Mouse (Mus musculus) brain, embryonic 18.5 days (tissue): ENCODE results near the gene Spred2.
"Not testable (repeated sequence)": the region's sequence is repeated elsewhere in the genome, so short reads cannot be mapped to it uniquely, and the experiment has no call there.

Experiments used
- DNase-seq: peaks from one replicate; pipeline ENCODE4 v3.0.0-alpha.2; 2012; ENCODE audit warnings: low read depth, low spot score

Gene Spred2

DNA sequence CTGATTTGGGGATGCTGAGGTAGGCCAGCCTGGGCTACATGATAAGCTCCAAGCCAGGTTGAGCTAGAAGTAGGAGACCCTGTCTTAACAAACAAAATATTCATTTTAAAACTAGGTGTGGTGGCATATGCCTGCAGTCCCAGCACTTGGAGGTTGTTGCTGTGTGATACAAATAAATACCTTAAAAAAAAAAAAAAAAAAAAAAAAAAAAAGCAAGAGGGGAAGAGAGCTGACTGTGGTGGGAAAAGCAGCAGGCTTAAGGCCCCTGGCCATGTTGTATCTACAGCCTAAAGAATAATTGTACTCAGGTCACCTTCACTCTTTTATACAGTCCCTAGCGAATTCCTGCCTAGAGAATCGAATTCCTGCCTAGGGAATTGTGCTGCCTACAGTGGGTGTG is 94.7 kb downstream of the Spred2 start:
- DNase-seq = no peak

DNA sequence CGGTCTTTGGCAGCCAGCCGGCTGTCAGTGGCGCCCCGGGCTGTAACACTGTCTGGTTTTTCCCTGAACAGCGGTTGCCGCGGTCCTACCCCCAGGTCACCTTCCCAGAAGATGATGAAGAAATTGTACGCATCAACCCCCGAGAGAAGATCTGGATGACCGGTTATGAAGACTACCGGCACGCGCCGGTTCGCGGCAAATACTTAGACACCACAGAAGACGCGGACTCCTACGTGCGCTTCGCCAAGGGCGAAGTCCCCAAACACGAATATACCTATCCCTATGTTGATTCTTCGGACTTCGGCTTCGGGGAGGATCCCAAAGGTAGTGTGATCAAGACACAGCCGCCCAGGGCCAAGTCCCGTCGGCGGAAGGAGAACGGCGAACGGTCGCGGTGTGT is 96.5 kb downstream of the Spred2 start:
- no peak for DNase-seq

DNA sequence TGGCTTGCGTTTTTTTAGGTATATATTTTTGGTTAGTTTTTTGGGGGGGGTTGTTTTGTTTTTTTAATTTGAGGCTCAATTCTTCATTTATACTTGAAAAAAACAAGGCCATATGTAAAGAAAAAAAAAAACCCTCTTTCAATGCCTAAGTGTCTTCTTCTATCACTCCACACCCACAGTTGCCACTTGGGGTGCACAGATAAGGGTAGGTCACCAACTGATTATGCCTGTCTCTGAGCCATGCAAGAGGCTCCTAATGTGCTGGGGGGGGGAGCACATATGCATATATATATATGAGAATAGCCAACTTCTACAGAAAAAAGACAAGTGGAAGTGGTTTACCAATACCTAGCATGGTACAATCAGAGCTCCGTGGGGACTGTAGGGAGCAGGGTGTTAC is 98.3 kb downstream of the Spred2 start:
- DNase-seq = no peak

DNA sequence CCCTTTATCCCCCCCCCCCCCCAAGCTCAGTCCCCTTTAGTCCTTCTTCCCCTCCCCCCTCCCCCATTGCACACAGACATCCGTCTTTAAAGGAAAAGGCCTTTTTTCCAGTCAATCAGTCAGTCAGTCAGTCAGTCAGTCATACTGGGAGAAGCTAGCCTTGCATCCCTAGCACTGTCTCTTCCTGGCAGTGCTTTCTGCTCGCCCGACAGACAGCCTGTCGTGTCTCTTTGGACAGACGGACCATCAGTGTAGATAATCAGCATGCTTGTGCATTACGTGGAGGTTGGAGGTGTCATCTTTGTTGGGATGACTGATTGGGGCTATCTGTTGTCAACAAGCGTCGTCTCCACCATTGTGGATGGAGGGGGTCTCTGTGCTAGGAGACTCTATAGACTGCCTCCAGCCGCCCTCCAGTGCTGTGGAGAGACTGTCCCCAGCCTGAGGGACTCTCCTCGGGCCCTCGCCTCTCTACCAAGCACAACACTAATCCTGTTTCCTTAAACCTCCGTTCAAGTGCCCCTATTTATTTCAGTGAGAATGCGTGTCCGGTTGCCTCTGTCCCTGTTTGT is 98.8 kb downstream of the Spred2 start:
- DNase-seq = no peak

DNA sequence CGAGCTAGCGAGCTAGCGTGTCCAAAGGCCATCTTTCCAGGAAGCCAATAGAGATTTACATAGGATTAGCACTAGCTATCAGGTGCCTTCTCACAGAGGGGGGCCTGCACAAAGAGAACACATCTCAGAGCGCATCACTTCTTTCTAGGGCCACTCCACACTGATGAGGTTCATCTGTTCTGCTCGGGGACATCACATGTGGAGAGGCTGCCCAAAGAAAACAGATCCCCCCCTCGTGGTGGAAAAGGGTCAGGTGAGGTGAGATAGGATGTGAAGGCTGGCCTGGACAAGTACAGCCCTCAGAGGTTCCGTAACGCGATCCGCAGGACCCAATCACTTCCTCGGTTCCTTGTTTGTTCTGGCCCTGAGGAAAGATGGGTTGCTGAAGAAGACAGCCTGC is 101.7 kb downstream of the Spred2 start:
- DNase-seq = no peak

DNA sequence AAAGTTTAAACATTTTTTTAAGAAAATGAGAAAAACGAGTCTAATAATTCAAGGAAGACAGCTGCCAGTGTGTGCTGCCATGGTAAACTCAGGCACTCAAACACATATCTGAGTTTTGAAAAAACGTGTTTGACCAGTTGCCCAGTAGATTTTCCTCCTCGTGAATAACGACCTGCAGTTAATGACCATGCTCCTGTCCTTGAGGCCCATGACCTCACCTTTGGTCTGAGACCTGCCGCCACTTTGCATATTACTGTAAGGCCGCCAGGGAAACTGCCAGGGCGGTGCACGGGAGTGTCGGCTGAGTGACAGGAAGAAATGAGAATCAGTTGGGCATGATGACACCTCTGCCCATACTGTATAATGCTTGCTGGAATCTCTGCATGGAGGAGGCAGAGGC is 103.5 kb downstream of the Spred2 start:
- no peak for DNase-seq

DNA sequence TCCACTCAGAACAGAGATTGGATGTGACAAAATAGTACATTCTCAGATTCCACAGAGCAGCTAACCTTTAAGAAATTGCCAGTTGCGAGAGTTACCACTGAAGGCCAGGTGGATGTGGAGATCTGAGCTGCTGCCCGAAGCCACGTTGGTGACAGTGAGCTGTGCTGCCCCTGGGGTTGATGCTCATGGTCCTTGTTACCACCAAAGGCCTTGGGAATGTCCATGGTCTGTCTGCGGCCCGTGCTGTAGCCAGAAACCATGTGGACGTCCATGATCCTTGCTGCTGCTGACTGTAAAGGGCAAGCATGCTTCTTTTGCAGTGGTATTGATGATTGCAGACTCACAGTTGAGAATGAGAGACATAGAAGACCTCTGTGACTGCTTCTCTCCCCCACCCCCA is 104.2 kb downstream of the Spred2 start:
- no peak for DNase-seq

DNA sequence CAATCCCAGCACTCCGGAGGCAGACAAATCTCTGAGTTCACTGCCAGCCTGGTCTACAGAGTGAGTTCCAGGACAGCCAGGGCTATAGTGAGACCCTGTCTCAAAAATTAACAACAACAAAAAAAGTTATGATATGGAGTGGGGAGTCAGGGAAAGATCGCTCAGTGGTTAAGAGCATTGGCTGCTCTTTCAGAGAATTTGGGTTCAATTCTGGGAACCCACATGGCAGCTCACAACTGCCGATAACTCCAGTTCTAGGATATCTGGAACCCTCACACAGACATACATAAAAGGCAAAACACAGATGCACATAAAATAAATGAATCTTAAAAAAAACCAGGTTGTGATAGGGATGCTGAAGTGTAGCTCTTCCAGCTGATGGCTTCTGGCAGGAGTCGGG is 104.8 kb downstream of the Spred2 start:
- no peak for DNase-seq

DNA sequence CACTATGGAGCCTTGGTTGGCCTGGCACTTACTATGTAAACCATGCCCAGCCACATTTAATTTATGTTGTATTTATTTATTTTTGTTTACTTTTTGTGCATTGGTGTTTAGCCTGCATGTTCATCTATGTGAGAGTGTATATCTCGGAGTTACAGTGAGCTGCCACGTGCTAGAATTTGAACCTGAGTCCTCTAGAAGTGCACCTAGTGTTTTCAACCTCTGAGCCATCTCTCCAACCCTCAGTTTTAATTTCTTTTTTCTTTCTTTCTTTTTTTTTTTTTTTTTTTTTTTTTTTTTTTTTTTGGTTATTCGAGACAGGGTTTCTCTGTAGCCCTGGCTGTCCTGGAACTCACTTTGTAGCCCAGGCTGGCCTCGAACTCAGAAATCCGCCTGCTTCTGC is 106.8 kb downstream of the Spred2 start:
- not testable (repeated sequence) for DNase-seq

DNA sequence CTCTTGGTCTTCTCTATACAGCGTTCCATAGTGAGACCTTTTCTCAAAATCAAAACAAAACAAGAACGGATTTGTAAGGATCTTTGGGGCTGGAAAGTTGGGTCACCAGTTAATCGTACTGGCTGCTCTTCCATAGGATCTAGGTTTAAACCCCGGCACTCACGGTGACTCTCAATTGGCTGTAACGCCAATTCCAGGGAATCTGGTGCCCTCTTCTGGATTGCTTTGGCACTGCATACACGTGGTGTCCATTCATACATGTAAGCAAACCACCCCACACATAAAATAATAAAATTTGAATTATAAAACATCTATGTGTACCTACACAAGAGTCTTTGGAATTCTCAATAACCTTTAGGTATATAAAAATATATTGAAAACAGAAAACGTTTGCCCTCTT is 107.4 kb downstream of the Spred2 start:
- DNase-seq = no peak

DNA sequence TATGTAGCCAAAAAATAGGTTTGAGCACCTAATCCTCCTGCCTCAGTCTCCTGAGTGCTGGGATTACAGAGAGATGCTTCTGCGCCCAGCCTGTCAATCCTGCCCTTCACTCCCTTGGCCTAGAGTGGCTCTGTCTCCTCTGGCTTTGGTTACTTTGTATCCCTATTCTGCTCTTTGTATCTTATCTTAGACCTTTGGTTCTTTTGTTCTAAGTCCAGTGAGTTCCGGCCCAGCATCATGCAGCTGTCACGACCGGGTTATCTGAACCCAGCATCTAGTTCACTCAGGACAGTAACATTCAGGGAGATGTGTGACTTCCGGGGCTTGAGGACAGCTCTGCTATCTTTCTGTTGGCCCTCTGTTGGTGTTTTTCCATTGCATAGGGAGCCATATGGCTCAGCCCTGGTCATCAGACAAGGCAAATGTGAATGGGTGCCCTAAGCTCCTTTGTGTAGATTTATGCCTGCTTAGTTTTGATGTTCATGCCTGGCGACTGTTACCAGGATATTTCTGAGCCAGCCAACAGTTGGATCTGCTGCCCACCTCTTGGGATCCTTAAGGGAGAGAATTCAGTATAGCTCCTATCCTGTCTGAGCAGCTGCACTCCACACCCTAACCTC is 109.5 kb downstream of the Spred2 start:
- DNase-seq = no peak

DNA sequence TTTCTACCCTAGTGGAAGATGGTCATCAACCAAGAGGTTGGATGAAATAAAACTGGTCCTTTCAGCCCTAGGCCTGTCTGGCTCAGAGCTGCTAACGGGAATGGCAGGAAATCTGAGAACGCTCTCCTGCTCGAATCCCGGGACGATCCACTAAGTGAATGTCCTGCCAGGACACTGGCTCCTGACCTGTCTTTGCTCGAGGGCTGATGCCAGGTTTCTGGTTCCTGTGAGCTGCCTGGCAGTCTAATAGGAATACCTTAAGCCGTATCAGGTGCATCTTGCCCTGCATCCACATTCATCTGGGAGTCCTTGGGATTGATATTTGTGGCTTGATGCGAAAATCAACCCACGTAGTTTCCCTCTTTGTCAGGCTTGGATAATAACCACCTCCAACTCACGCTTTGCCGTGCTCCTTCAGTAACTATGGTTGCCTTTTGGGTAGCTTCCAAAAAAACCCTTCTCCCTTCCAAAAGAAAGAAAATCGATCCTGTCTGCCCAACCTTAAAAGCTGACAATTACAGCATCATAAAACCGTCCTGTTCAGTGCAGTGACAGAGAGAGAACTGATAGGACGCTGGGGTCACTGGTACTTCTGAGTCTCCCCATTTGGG is 110.3 kb downstream of the Spred2 start:
- no peak for DNase-seq

DNA sequence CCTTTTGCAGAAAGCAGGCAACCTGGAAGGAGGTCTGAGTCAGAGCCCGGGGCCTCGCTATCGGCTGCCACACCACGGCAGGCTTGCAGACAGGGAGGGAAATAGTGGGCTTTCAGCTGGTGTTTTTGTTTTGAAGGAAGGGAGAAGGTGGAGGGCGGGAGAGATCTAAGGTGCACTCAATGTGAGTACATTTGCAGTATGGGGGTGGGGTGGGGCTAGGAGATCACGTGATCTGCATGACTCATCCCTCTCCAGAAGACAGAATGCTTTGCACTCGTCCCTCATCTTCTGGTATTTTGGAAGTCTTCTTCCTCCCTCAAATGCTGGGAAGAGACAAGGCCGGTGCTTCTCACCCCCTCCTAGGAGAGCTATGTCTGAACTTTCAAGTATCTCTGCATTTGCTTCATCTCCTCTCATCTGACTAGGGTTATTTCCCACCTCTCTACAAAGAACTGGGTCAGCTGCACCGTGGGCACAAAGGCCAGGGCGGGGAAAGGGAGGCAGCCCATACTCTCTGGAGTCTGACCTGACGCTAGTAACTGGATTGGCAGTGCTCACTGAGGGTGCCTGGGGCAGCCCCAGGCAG is 111.3 kb downstream of the Spred2 start:
- DNase-seq = no peak

DNA sequence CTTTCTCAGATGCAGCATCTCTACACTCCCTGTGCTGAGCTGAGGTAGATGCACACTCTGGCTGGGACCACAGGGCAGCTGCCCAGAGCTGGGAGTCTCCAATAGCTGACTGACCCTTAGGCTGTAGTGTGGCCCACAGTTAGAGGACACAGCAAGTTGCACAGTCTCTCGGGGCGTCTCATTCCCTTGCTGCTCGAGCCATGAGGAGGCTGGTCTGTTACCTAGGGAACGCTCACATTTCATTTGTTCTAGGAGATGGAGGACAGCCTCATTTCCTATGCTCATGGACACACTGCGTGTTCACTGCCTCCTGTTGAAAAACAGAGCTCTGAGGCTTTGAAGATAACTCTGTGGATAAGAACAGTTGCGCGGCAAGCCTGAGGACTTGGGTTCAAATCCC is 111.8 kb downstream of the Spred2 start:
- DNase-seq = no peak

DNA sequence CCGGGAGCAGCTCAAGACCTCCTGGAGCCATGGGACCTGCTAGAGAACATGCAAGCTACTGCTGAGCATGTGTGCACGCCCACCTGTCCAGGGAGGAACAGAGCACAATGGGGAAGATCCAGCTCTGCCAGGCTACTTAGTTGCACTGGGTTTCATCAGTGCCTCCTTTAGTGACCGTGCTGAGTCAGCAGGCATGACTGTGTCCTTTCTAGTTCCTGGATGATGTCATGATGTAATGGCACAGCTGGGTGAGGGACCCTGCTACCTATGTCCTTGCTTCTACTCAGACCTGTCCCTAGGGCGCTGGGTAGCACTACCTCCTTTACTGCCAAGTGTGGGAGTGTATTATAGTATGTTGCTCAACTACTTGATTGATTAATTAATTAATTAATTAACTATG is 113.6 kb downstream of the Spred2 start:
- DNase-seq = no peak

DNA sequence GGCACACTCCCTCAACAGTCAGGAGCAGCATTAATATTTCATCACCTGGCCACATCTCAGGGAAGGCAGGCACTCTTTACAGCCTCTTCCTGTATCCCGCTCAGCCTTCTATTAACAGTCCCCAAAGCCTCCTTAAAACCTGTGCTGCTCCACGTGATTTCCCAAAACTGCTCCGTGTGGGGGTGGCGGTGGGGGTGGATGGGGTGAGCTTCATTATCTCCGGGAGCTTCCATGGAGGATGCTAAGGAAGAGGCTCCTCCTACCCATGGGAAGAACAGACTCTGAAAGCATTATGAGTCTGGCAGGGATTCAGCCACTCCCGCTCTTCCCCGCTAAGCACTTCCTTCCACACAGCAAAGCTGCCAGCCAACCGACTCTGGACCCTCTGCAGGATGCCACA is 114.5 kb downstream of the Spred2 start:
- DNase-seq = no peak

DNA sequence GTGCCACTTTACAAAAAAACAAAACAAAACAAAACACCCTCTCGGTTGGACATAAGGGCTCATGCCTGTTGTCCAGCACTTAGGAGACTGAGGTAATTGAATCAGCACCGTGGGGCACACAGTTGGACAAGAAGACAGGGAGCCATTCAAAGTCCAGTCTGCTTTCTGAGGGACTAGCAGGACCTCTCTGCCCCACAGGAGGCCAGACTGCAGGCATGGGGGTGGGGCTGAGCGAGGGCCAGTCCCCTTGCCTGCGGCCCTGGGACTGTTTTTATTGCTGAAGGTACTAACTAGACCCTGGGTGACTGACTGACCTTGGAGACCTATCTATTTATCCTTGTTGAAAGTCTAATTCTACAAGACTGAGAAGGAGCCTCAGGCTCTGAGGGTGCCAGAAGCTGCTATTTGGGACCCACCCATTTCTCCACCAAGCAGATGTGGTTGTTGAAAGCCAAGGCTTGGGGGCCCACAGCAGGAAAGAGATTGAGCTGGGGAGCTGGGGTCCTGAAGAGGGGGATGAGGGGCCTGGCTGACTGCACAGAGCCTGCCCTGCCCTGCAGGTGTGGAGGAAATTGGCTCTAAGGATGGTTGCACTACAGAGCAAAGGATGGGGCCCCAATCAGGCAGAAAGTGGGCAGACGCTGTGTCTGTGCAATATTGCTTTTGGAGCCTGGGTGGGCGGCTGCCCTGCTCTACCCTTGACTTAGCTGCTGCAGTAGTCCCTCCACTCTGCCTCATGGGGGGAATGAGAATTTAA is 117.2 kb downstream of the Spred2 start:
- DNase-seq = no peak

DNA sequence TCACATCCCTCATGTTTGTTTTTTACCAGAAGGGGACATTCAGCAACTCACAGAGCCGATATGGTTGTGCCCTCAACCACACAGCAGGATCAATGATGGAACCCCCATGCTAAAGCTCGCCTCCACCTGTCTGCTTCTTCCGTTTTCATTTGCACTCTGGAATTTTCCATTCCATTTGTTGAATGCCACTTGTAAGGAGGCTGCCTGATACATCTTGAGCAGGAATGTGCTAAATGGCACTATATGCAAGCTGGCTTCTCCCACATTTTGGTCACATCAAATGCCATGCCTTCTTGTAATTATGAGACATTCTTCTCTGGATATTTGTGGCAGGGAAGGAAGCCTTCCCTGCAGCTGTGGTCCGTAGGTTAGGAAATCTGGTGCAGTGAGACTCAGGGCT is 117.9 kb downstream of the Spred2 start:
- DNase-seq = no peak

DNA sequence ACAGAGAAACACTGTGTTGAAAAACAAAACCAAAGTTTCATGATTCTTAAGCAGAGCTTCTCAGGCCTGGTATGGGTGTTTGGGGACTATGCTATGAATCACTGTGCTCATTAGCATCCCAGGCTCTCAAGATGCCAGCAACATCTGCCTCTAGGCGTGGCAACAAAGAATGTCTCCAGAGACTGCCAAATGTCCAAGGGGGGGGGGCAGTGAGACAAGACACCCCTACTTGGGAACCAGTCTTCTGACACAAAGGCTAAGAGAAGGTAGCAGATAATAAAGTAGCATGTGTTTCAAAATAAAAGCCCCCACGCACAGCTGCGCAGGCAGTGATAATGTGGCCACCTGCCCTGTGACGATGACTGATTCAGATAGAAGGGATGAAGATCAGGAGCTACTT is 119.1 kb downstream of the Spred2 start:
- DNase-seq = no peak

DNA sequence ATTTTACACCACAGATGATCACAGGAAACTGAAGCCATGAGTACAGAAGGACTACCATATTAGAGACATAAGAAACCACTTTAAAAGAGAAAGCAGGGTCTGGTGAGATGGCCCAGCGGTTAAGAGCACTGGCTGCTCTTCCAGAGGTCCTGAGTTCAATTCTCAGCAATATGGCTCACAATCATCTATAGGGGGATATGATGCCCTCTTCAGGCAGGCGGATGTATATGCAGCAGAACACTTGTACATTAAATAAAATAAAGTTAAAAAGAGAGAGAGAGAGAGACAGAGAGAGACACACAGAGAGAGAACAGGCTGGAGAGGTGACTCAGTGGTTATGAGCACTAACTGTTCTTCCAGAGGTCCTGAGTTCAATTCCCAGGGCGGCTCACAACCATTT is 121.4 kb downstream of the Spred2 start:
- DNase-seq = no peak

DNA sequence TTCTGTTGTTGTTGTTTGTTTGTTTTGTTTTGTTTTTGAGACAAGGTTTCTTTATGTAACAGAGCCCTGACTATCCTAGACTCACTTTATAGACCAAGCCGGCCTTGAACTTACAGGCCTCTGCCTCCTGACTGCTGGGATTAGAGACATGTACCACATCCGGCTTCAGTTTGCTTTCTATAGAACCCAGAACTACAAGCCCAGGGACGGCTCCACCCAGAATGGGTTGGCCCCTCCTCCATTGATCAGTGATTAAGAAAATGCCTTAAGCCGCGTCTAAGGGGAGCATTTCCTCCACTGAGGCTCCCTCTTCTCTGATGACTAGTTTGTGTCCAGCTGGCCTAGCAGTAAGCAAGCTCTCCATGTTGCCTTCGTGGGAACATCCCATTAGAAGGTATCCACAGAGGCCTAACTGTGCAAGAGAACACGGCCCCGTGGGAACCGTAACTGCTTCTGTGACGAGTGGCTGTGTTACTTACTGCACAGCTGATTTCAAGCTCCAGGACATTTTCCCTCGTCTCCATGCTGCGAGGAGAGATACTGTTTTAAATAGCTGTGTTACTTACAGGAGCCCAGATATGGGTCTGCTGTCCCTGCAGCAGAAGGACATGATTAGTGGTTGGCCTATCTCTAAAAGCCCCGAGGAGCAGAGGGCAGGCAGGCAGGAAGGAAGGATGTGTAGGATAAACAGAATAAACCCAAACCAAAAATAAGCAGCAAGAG is 128.8 kb downstream of the Spred2 start:
- DNase-seq = no peak

DNA sequence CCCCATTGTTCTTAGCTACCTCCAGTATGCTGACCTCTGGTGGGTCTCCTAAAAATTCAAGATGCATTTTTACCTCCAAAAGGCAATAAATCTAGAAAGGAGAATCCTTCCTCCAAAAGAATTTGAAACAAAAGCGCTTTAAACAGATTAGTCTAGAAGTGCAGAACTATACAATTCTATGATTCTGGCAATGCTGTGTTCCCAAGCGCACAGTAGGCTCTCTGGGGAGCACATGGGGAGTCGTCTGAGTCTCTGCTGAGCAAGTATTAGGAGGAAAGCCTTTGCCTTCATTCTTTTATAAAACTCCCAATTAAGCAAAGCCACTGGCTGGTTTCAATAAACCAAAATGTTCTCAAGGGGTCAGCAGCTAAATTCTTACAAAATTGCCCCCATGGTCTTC is 129.8 kb downstream of the Spred2 start:
- DNase-seq = no peak
